Mouse (Mus musculus) erythroblast, embryonic 14.5 days (primary cell): ENCODE data around the gene Cish. TPM values are rescaled to one million over a fixed set of nuclear protein-coding genes. Genes with fewer than 3 reads are reported as not detected.
"Not testable (repeated sequence)": the region's sequence is repeated elsewhere in the genome, so short reads cannot be mapped to it uniquely, and the experiment has no call there.

ENCODE experiments used
- H3K27me3 ChIP-seq: 2 replicates; pipeline ENCODE4 v1.6.1; 2012; ENCODE audit warnings: inconsistent platforms; ENCODE audit not compliant: control insufficient read depth
- H3K36me3 ChIP-seq: 2 replicates; pipeline ENCODE4 v1.6.1; 2012; ENCODE audit warnings: mild to moderate bottlenecking, inconsistent platforms; ENCODE audit not compliant: control insufficient read depth
- H3K4me1 ChIP-seq: 2 replicates; pipeline ENCODE4 v1.6.1; 2012; ENCODE audit warnings: inconsistent platforms; ENCODE audit not compliant: control insufficient read depth
- H3K4me3 ChIP-seq: replicated peaks from 2 replicates; pipeline ENCODE3; 2012; ENCODE audit warnings: moderate library complexity, mild to moderate bottlenecking, inconsistent platforms
- H3K9me3 ChIP-seq: 2 replicates; pipeline ENCODE4 v1.6.1; 2012; ENCODE audit warnings: low read length, inconsistent platforms, mixed read lengths; ENCODE audit not compliant: control insufficient read depth
- GATA1 ChIP-seq: IDR thresholded peaks from 2 replicates; pipeline ENCODE4 v1.6.1; 2012; ENCODE audit warnings: low read length, inconsistent platforms, mixed read lengths
- TAL1 ChIP-seq: IDR thresholded peaks from 3 replicates; pipeline ENCODE4 v1.6.1; 2012; ENCODE audit warnings: low read length, inconsistent platforms, mixed read lengths
- polyA plus RNA-seq: library from polyadenylated mRNA; stranded (reverse); fragments of >175 nt; gene quantifications from 2 replicates; pipeline ENCODE4 v1.2.3, GENCODE M21; 2012

The Cish gene
- polyA plus RNA-seq, 1 experiment: 4.1 TPM

- no peaks in the 10 kb centered on the region for H3K27me3 ChIP-seq
- H3K4me1 ChIP-seq: peaks cover 97% of the 10 kb centered on the region
- no peak for TF ChIP-seq TAL1
- TF ChIP-seq GATA1: no peak
- H3K36me3 ChIP-seq: peaks cover 54% of the 10 kb centered on the region
- H3K9me3 ChIP-seq: no peaks in the 10 kb centered on the region
- no peak overlapping the region for H3K4me3 ChIP-seq
These were observed 5.9 kb downstream of the Cish start for GRCm38 (mm10) chr9:107301554-107302331.

- Histone ChIP-seq H3K27me3 (no peaks in the 10 kb centered on the region), H3K4me1 (peaks cover 97% of the 10 kb centered on the region), H3K4me3 (no peak overlapping the region), H3K36me3 (peaks cover 54% of the 10 kb centered on the region), H3K9me3 (no peaks in the 10 kb centered on the region)
- TF ChIP-seq GATA1: no peak
- TF ChIP-seq TAL1: no peak
These were observed 6.8 kb downstream of the Cish start for GRCm38 (mm10) chr9:107302592-107302991.

GRCm38 (mm10) chr9:107303121-107303820 lies 7.4 kb downstream of the Cish start:
- Histone ChIP-seq H3K36me3 (peaks cover 54% of the 10 kb centered on the region), H3K9me3 (no peaks in the 10 kb centered on the region), H3K4me3 (no peak overlapping the region), H3K27me3 (no peaks in the 10 kb centered on the region), H3K4me1 (peaks cover 97% of the 10 kb centered on the region)
- TF ChIP-seq TAL1: no peak
- TF ChIP-seq GATA1: no peak

- Histone ChIP-seq H3K36me3 (peaks cover 53% of the 10 kb centered on the region), H3K4me3 (no peak overlapping the region), H3K9me3 (no peaks in the 10 kb centered on the region), H3K27me3 (no peaks in the 10 kb centered on the region), H3K4me1 (peaks cover 97% of the 10 kb centered on the region)
- TF ChIP-seq GATA1: no peak
- TF ChIP-seq TAL1: no peak
These were observed 8.1 kb downstream of the Cish start for GRCm38 (mm10) chr9:107303900-107304299.

GRCm38 (mm10) chr9:107304383-107304782 lies 8.6 kb downstream of the Cish start:
- H3K36me3 ChIP-seq: peaks cover 48% of the 10 kb centered on the region
- TF ChIP-seq TAL1 (no peak), GATA1 (no peak)
- H3K9me3 ChIP-seq: no peaks in the 10 kb centered on the region
- peaks cover 95% of the 10 kb centered on the region for H3K4me1 ChIP-seq
- H3K27me3 ChIP-seq: no peaks in the 10 kb centered on the region
- peak overlapping the region; percentile 21 for H3K4me3 ChIP-seq

- TF ChIP-seq GATA1: no peak
- TF ChIP-seq TAL1: no peak
- Histone ChIP-seq H3K4me1 (peaks cover 94% of the 10 kb centered on the region), H3K27me3 (no peaks in the 10 kb centered on the region), H3K36me3 (peaks cover 42% of the 10 kb centered on the region), H3K4me3 (no peak overlapping the region), H3K9me3 (no peaks in the 10 kb centered on the region)
These were observed 9.2 kb downstream of the Cish start for GRCm38 (mm10) chr9:107305012-107305411.

- H3K4me1 ChIP-seq: peaks cover 87% of the 10 kb centered on the region
- H3K4me3 ChIP-seq: no peak overlapping the region
These were observed 10.0 kb downstream of the Cish start for GRCm38 (mm10) chr9:107305601-107306542.

GRCm38 (mm10) chr9:107306673-107307072 lies 10.8 kb downstream of the Cish start:
- H3K27me3 ChIP-seq, H3K9me3 ChIP-seq, H3K4me3 ChIP-seq: not testable (repeated sequence)
- Histone ChIP-seq H3K36me3 (peaks cover 25% of the 10 kb centered on the region), H3K4me1 (peaks cover 86% of the 10 kb centered on the region)

More at GRCm38 (mm10) chr9:107305601-107306542, 10.0 kb downstream of the Cish start:
- no peaks in the 10 kb centered on the region for H3K27me3 ChIP-seq
- no peaks in the 10 kb centered on the region for H3K9me3 ChIP-seq
- H3K36me3 ChIP-seq: peaks cover 33% of the 10 kb centered on the region
- TF ChIP-seq GATA1: no peak
- TF ChIP-seq TAL1: no peak
